Mouse (Mus musculus): Measurements from ENCODE around the gene Trpm4. TPM values are rescaled to one million over a fixed set of nuclear protein-coding genes. Genes with fewer than 3 reads are reported as not detected.
A peak's percentile ranks its signal among the peaks of the same experiment; 100 is the strongest.

Gene Trpm4
- total and polyA plus RNA-seq, 3 experiments, result 9.3 to 17.6 (median 12.0) TPM

GRCm38 (mm10) chr7:45302626-45303025, 31.0 kb downstream of the Trpm4 start:
- H3K27me3 ChIP-seq (replicated peaks), result peaks cover 4% of the 10 kb centered on the region
- dilution Hi-C loops (cut with MboI; ENCODE audit: extremely low pct_ligation_motif_present, extremely low pct_unique_long_range_greater_than_20kb, low sequenced_read_pairs) (no loop called here), in situ Hi-C loops (cut with MboI; ENCODE audit: low pct_ligation_motif_present, low pct_unique_long_range_greater_than_20kb, low sequenced_read_pairs) (loop anchor here (10.0 kb wide), 2 partner anchors 92 to 138 kb away; partner anchors contain the start of genes Slc17a7 and Snrnp70)
- no peak overlapping the region for H3K27ac ChIP-seq (ENCODE audit: insufficient read depth, low read depth)
- no peak overlapping the region for H3K4me3 ChIP-seq (replicated peaks in 1 of 3; ENCODE audit: low read depth in 2 of 3, low read length in 2 of 3, poor library complexity in 1 of 3)
- H3K4me2 ChIP-seq (ENCODE audit: insufficient read depth, low read depth, poor library complexity, severe bottlenecking), result no peak overlapping the region
- peaks cover 0 to 9% of the 10 kb centered on the region in 2 experiments; a peak in 1 of 4 replicates for H3K4me1 ChIP-seq (ENCODE audit: control insufficient read depth in 1 of 2, insufficient read depth in 2 of 2)
- DNase-seq (ENCODE audit: extremely low read depth), result no peak
- H3K9me3 ChIP-seq (replicated peaks; ENCODE audit: low read length), result no peaks in the 10 kb centered on the region
- no peak overlapping the region for H3K9ac ChIP-seq (ENCODE audit: insufficient read depth, low read depth)
- TF ChIP-seq BHLHE40 (IDR thresholded peaks at IDR 0.05; ENCODE audit: low read depth, low read length) (no peak), SIN3A (IDR thresholded peaks at IDR 0.05; ENCODE audit: low read length) (no peak), MEF2A (IDR thresholded peaks at IDR 0.05; ENCODE audit: borderline replicate concordance, low read depth, low read length) (no peak), MAX (IDR thresholded peaks at IDR 0.05; ENCODE audit: low read length) (no peak), EP300 (IDR thresholded peaks at IDR 0.05; ENCODE audit: low read length) (no peak), TCF12 (IDR thresholded peaks at IDR 0.05; ENCODE audit: low read depth, low read length) (no peak), ZC3H11A (IDR thresholded peaks at IDR 0.05; ENCODE audit: low read depth, low read length) (no peak), MXI1 (IDR thresholded peaks at IDR 0.05; ENCODE audit: low read depth, low read length) (no peak)
- H3K79me2 ChIP-seq (replicated peaks; ENCODE audit: control insufficient read depth, extremely low read depth, insufficient read depth, poor library complexity, severe bottlenecking), result no peaks in the 10 kb centered on the region
- peaks cover 7 to 27% of the 10 kb centered on the region in 2 experiments for H3K36me3 ChIP-seq (replicated peaks in 1 of 2; ENCODE audit: control insufficient read depth in 1 of 2, insufficient read depth in 1 of 2, low read length in 1 of 2)

GRCm38 (mm10) chr7:45300270-45300669, 33.3 kb downstream of the Trpm4 start:
- H3K27ac ChIP-seq (ENCODE audit: insufficient read depth, low read depth), result no peak overlapping the region
- H3K4me3 ChIP-seq (replicated peaks in 1 of 3; ENCODE audit: low read depth in 2 of 3, low read length in 2 of 3, poor library complexity in 1 of 3), result no peak overlapping the region
- no peak overlapping the region for H3K4me2 ChIP-seq (ENCODE audit: insufficient read depth, low read depth, poor library complexity, severe bottlenecking)
- no peaks in the 10 kb centered on the region for H3K9me3 ChIP-seq (replicated peaks; ENCODE audit: low read length)
- dilution Hi-C loops (cut with MboI; ENCODE audit: extremely low pct_ligation_motif_present, extremely low pct_unique_long_range_greater_than_20kb, low sequenced_read_pairs) (no loop called here), in situ Hi-C loops (cut with MboI; ENCODE audit: low pct_ligation_motif_present, low pct_unique_long_range_greater_than_20kb, low sequenced_read_pairs) (loop anchor here (10.0 kb wide), 2 partner anchors 95 to 135 kb away; partner anchors contain the start of genes Slc17a7 and Snrnp70)
- peak; percentile 33 for DNase-seq (ENCODE audit: extremely low read depth)
- TF ChIP-seq USF2 (conservative IDR thresholded peaks at IDR 0.05; ENCODE audit: low read depth, low read length), result no peak
- TF ChIP-seq CTCF (conservative IDR thresholded peaks at IDR 0.05 in 1 of 2, IDR thresholded peaks at IDR 0.05 in 1 of 2; ENCODE audit: low read depth in 2 of 2, low read length in 2 of 2), result peak; percentile 13 to 74; a peak in 3 of 4 replicates
- no peak for TF ChIP-seq CHD2 (IDR thresholded peaks at IDR 0.05; ENCODE audit: low read length)
- TF ChIP-seq MYC (IDR thresholded peaks at IDR 0.05; ENCODE audit: low read depth, low read length), result 0 out of 2 replicates have a peak, but pooled peaks have one; percentile 50
- TF ChIP-seq ZMIZ1 (IDR thresholded peaks at IDR 0.05; ENCODE audit: low read depth, low read length), result no peak
- TF ChIP-seq RAD21 (IDR thresholded peaks at IDR 0.05; ENCODE audit: low read depth, low read length), result peak; percentile 46
- no peak for TF ChIP-seq ZC3H11A (IDR thresholded peaks at IDR 0.05; ENCODE audit: low read depth, low read length)
- TF ChIP-seq TCF12 (IDR thresholded peaks at IDR 0.05; ENCODE audit: low read depth, low read length), result no peak
- TF ChIP-seq SMC3 (IDR thresholded peaks at IDR 0.05; ENCODE audit: low read depth, low read length), result peak; percentile 59
- TF ChIP-seq RCOR1 (conservative IDR thresholded peaks at IDR 0.05; ENCODE audit: low read depth, low read length), result no peak
- peaks cover 0 to 9% of the 10 kb centered on the region in 2 experiments; a peak in 1 of 4 replicates for H3K4me1 ChIP-seq (ENCODE audit: control insufficient read depth in 1 of 2, insufficient read depth in 2 of 2)
- peaks cover 7 to 27% of the 10 kb centered on the region in 2 experiments for H3K36me3 ChIP-seq (replicated peaks in 1 of 2; ENCODE audit: control insufficient read depth in 1 of 2, insufficient read depth in 1 of 2, low read length in 1 of 2)
- H3K9ac ChIP-seq (ENCODE audit: insufficient read depth, low read depth), result no peak overlapping the region
- H3K79me2 ChIP-seq (replicated peaks; ENCODE audit: control insufficient read depth, extremely low read depth, insufficient read depth, poor library complexity, severe bottlenecking), result no peaks in the 10 kb centered on the region
- peaks cover 4% of the 10 kb centered on the region for H3K27me3 ChIP-seq (replicated peaks)
